Mouse (Mus musculus): ENCODE results near the gene Arid5b. TPM values are rescaled to one million over a fixed set of nuclear protein-coding genes. Genes with fewer than 3 reads are reported as not detected.

The Arid5b gene
- polyA plus RNA-seq, 1 experiment from 2014 or later: 42.1 TPM

GRCm38 (mm10) chr10:68312734-68313133, 34.2 kb upstream of the Arid5b start:
- no peaks in the 10 kb centered on the region for H3K36me3 ChIP-seq (ENCODE audit: control insufficient read depth, insufficient read depth, low read length)
- H3K9ac ChIP-seq (ENCODE audit: low read length): no peak overlapping the region
- no peak for ATAC-seq (ENCODE audit: insufficient number of reproducible peaks, low FRiP score, low TSS enrichment, low read depth)
- DNase-seq (ENCODE audit: low spot score): no peak
- no peaks in the 10 kb centered on the region for H3K27me3 ChIP-seq (ENCODE audit: control insufficient read depth, insufficient read depth, low read length)
- H3K4me2 ChIP-seq (ENCODE audit: low read depth, severe bottlenecking): no peak overlapping the region
- H3K27ac ChIP-seq (replicated peaks; ENCODE audit: low read depth, low read length): no peak overlapping the region
- H3K4me1 ChIP-seq (ENCODE audit: control insufficient read depth, insufficient read depth, low read length): no peaks in the 10 kb centered on the region
- no peak overlapping the region for H3K4me3 ChIP-seq (ENCODE audit: low read depth, low read length)
- no peaks in the 10 kb centered on the region for H3K9me3 ChIP-seq (ENCODE audit: control insufficient read depth, low read length)
- 86% methylated on average over 8 of the region's 8 CpGs for whole genome bisulfite sequencing

GRCm38 (mm10) chr10:68301013-68301412, 22.5 kb upstream of the Arid5b start:
- WGBS: 89% methylated on average over 7 of the region's 7 CpGs
- Histone ChIP-seq H3K9ac (ENCODE audit: low read length) (no peak overlapping the region), H3K4me1 (ENCODE audit: control insufficient read depth, insufficient read depth, low read length) (no peaks in the 10 kb centered on the region)

GRCm38 (mm10) chr10:68289465-68289864, 10.9 kb upstream of the Arid5b start:
- H3K9me3 ChIP-seq (ENCODE audit: control insufficient read depth, low read length): no peaks in the 10 kb centered on the region
- no peak overlapping the region for H3K4me3 ChIP-seq (ENCODE audit: low read depth, low read length)
- 87% methylated on average over 4 of the region's 4 CpGs for whole genome bisulfite sequencing
- no peaks in the 10 kb centered on the region for H3K4me1 ChIP-seq (ENCODE audit: control insufficient read depth, insufficient read depth, low read length)
- no peak overlapping the region for H3K27ac ChIP-seq (replicated peaks; ENCODE audit: low read depth, low read length)
- DNase-seq (ENCODE audit: low spot score): no peak
- H3K36me3 ChIP-seq (ENCODE audit: control insufficient read depth, insufficient read depth, low read length): no peaks in the 10 kb centered on the region
- no peak overlapping the region for H3K9ac ChIP-seq (ENCODE audit: low read length)
- H3K27me3 ChIP-seq (ENCODE audit: control insufficient read depth, insufficient read depth, low read length): no peaks in the 10 kb centered on the region
- no peak for ATAC-seq (ENCODE audit: insufficient number of reproducible peaks, low FRiP score, low TSS enrichment, low read depth)
- no peak overlapping the region for H3K4me2 ChIP-seq (ENCODE audit: low read depth, severe bottlenecking)

More at GRCm38 (mm10) chr10:68301013-68301412, 22.5 kb upstream of the Arid5b start:
- H3K4me3 ChIP-seq (ENCODE audit: low read depth, low read length): no peak overlapping the region
- H3K36me3 ChIP-seq (ENCODE audit: control insufficient read depth, insufficient read depth, low read length): no peaks in the 10 kb centered on the region
- DNase-seq (ENCODE audit: low spot score): no peak
- no peak overlapping the region for H3K4me2 ChIP-seq (ENCODE audit: low read depth, severe bottlenecking)
- no peaks in the 10 kb centered on the region for H3K27me3 ChIP-seq (ENCODE audit: control insufficient read depth, insufficient read depth, low read length)
- no peak for ATAC-seq (ENCODE audit: insufficient number of reproducible peaks, low FRiP score, low TSS enrichment, low read depth)
- no peaks in the 10 kb centered on the region for H3K9me3 ChIP-seq (ENCODE audit: control insufficient read depth, low read length)
- H3K27ac ChIP-seq (replicated peaks; ENCODE audit: low read depth, low read length): no peak overlapping the region

GRCm38 (mm10) chr10:68282466-68283391, 4.2 kb upstream of the Arid5b start:
- Histone ChIP-seq H3K4me2 (ENCODE audit: low read depth, severe bottlenecking) (peak overlapping the region; percentile 53), H3K9me3 (ENCODE audit: control insufficient read depth, low read length) (no peaks in the 10 kb centered on the region), H3K27me3 (ENCODE audit: control insufficient read depth, insufficient read depth, low read length) (no peaks in the 10 kb centered on the region), H3K4me3 (ENCODE audit: low read depth, low read length) (peak overlapping the region; percentile 25), H3K36me3 (ENCODE audit: control insufficient read depth, insufficient read depth, low read length) (no peaks in the 10 kb centered on the region), H3K27ac (replicated peaks; ENCODE audit: low read depth, low read length) (no peak overlapping the region), H3K9ac (ENCODE audit: low read length) (no peak overlapping the region), H3K4me1 (ENCODE audit: control insufficient read depth, insufficient read depth, low read length) (peaks cover 7% of the 10 kb centered on the region)
- under 1% methylated on average over 27 of the region's 27 CpGs for WGBS
- DNase-seq (ENCODE audit: low spot score): peak; percentile 90
- peak; percentile 86 for ATAC-seq (ENCODE audit: insufficient number of reproducible peaks, low FRiP score, low TSS enrichment, low read depth)

- DNase-seq (ENCODE audit: low spot score) (no peak), ATAC-seq (ENCODE audit: insufficient number of reproducible peaks, low FRiP score, low TSS enrichment, low read depth) (no peak)
- no peak overlapping the region for H3K27ac ChIP-seq (replicated peaks; ENCODE audit: low read depth, low read length)
- no peaks in the 10 kb centered on the region for H3K27me3 ChIP-seq (ENCODE audit: control insufficient read depth, insufficient read depth, low read length)
- H3K4me3 ChIP-seq (ENCODE audit: low read depth, low read length): no peak overlapping the region
- H3K9me3 ChIP-seq (ENCODE audit: control insufficient read depth, low read length): no peaks in the 10 kb centered on the region
- no peak overlapping the region for H3K9ac ChIP-seq (ENCODE audit: low read length)
- WGBS: 4% methylated on average over 3 of the region's 3 CpGs
- no peak overlapping the region for H3K4me2 ChIP-seq (ENCODE audit: low read depth, severe bottlenecking)
- H3K4me1 ChIP-seq (ENCODE audit: control insufficient read depth, insufficient read depth, low read length): peaks cover 7% of the 10 kb centered on the region
- H3K36me3 ChIP-seq (ENCODE audit: control insufficient read depth, insufficient read depth, low read length): no peaks in the 10 kb centered on the region
Measured at GRCm38 (mm10) chr10:68281775-68282106, 3.2 kb upstream of the Arid5b start.

- no peak overlapping the region for H3K4me3 ChIP-seq (ENCODE audit: low read depth, low read length)
Measured at GRCm38 (mm10) chr10:68281076-68281774, 2.7 kb upstream of the Arid5b start.

GRCm38 (mm10) chr10:68279516-68280501, 1.3 kb upstream of the Arid5b start:
- H3K9me3 ChIP-seq (ENCODE audit: control insufficient read depth, low read length): no peaks in the 10 kb centered on the region
- ATAC-seq (ENCODE audit: insufficient number of reproducible peaks, low FRiP score, low TSS enrichment, low read depth) (no peak), DNase-seq (ENCODE audit: low spot score) (peak; percentile 79)
- H3K27me3 ChIP-seq (ENCODE audit: control insufficient read depth, insufficient read depth, low read length): no peaks in the 10 kb centered on the region
- WGBS: under 1% methylated on average over 41 of the region's 41 CpGs
- H3K36me3 ChIP-seq (ENCODE audit: control insufficient read depth, insufficient read depth, low read length): no peaks in the 10 kb centered on the region
- H3K27ac ChIP-seq (replicated peaks; ENCODE audit: low read depth, low read length): peak overlapping the region; percentile 38
- H3K4me2 ChIP-seq (ENCODE audit: low read depth, severe bottlenecking): peak overlapping the region; percentile 92
- H3K4me1 ChIP-seq (ENCODE audit: control insufficient read depth, insufficient read depth, low read length): peaks cover 7% of the 10 kb centered on the region
- peak overlapping the region; percentile 68 for H3K4me3 ChIP-seq (ENCODE audit: low read depth, low read length)
- H3K9ac ChIP-seq (ENCODE audit: low read length): peak overlapping the region; percentile 44

More at GRCm38 (mm10) chr10:68281076-68281774, 2.7 kb upstream of the Arid5b start:
- Histone ChIP-seq H3K36me3 (ENCODE audit: control insufficient read depth, insufficient read depth, low read length) (no peaks in the 10 kb centered on the region), H3K9me3 (ENCODE audit: control insufficient read depth, low read length) (no peaks in the 10 kb centered on the region), H3K9ac (ENCODE audit: low read length) (no peak overlapping the region), H3K27ac (replicated peaks; ENCODE audit: low read depth, low read length) (no peak overlapping the region), H3K4me2 (ENCODE audit: low read depth, severe bottlenecking) (no peak overlapping the region), H3K27me3 (ENCODE audit: control insufficient read depth, insufficient read depth, low read length) (no peaks in the 10 kb centered on the region), H3K4me1 (ENCODE audit: control insufficient read depth, insufficient read depth, low read length) (peaks cover 7% of the 10 kb centered on the region)
- no peak for ATAC-seq (ENCODE audit: insufficient number of reproducible peaks, low FRiP score, low TSS enrichment, low read depth)
- WGBS: 12% methylated on average over 6 of the region's 6 CpGs
- DNase-seq (ENCODE audit: low spot score): peak; percentile 45
